Mouse (Mus musculus) frontal cortex, adult 2 months (tissue): ENCODE measurements at regions not wholly inside any gene's neighbourhood (a gene's known extent, or its start where the extent isn't known, plus 50 kb on each side); places are given as distances from the start of the nearest gene placed in this dataset.
"Not testable (repeated sequence)": the region's sequence is repeated elsewhere in the genome, so short reads cannot be mapped to it uniquely, and the experiment has no call there.

ENCODE experiments used
- DNase-seq, 2 experiments: peaks; one replicate each; pipeline ENCODE4 v3.0.0; 2022; ENCODE audit warnings: low spot score in 1 of 2; ENCODE audit errors: extremely low spot score in 1 of 2

DNA sequence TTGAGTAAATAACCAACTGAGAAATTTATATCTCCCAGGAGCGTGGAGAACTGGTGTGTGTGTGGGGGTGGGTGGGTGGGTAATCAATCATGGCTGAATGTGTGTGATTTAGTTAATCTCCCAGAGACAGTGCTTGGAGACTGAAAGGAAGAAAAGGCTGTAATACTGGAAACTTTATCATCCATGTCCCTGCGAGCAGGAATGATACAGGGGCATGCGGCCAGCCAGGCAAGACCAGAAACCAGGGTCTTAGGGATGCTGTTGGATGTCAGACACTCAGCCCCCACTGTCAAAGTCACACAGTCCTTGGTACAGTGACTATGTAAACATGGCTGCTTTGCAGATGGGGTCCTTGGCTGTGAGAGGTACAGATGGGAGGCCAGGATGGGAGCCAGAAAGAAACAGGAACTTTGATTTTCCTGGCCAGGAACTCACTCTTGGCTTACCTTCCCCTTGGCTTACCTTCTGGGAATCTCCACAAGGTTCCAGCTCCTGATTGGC lies 244.3 kb upstream of the Dpp6 start:
- DNase-seq: no peak

DNA sequence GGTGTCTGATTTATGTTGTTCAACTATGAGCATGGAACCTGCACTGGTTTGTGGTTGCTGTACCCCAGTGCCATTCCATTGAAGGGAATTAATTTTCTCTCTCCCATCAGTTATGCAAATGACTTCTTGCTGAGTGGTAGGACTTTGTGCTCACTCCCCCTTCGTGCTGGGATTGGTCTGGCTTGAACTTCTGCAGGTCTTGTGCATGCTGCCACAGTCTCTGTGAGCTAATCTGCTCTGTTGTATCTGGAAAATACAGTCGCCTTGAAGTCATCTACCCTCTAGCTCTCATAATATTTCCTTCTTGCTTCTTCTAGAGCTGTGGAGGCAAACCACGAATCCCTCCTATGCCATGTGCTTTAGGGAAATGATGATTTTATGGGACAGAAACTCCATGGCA lies 243.6 kb upstream of the Dpp6 start:
- no peak for DNase-seq

DNA sequence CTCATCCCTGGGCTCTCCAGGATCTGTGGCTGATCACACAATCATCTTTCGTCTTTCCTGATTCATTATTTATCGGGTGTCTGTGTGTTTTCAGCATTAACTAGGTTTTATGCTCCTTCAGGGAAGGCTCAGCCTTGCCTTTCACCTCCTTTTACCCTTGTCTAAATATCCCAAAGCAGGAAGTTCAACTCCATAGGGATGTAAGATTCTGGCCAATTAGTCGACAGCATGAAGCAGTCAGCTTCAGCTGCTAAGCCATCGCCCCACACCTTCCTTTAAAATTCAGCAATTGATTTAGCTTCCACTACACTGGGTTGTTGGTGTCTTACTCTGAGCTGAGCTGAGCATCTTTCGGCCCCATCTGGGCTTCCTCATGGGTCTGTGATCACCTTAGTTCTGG lies 230.9 kb upstream of the Dpp6 start:
- DNase-seq: no peak

DNA sequence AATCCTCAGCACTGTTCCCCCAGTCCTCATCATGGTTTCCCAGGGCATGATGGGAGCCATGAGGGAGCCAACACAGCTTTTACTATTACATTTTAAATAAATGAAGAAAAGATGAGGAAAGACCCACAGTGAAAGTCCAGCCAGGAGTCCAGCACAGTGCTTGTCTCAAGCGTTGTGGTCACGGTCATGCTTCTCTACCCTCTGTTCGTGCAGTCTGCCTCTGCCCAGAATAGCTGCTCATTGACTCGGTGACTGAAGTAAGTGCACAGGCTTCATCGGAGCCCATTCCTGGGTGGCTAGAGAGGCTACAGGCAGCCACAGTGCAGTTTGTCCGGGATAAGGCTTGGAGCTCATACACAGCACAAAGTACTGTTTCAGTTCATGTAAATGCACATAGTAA lies 226.1 kb upstream of the Dpp6 start:
- no peak for DNase-seq

DNA sequence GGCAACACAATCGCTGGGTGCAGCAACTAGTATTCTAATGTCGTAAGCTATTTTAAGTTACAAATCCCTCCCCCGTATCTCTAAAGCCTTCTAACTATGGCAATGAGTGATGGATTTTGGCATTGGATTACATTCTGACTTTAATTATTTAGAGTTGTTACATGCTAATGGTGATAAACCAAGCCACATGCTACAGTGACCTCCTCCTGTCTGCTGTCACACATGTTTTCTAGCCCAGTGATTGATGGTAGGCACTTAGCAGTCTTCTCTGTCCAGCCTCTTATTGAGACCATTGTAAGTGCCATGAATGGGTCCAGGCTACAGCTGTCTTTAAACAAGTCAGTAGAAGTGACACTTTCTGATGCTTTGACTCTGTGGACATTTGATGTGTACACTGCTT lies 224.7 kb upstream of the Dpp6 start:
- DNase-seq: no peak

DNA sequence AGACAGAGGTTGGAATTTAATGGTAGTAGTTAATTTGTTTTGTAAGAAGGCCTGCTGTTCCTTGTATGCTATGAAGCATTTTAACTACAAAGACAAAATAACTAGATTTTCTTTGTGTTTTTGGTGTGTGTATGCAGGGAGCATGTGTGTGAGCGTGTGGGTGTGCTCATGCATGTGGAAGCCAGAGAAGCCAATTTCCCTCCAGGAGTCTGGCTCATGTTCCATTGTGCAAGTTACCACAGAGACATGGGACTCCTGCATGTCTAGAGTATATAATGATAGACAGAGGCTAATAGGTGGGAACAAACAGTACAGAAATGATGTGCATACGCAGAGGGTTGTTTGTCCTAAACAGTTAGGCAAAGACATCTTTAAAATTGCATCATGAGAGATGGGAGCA lies 219.0 kb upstream of the Dpp6 start:
- DNase-seq: no peak

DNA sequence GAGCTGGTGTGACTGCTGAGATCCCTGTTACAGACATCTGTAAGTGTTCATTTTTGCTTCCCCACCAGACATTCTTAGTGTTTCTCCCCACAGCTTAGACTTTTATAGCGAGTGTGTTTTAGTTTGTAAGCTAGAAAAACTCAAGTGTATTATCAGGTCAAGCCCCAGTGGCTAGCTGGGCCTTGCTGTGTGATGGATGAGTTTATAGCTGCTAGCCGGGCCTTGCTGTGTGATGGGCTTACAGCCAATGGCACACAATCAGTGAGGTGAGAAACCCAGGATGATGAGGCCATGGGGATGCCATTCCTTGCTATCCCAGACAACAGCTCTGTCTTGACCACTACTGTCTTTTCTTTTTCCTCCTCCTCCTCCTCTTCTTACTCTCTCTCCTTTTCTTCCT lies 197.7 kb upstream of the Dpp6 start:
- DNase-seq: no peak

DNA sequence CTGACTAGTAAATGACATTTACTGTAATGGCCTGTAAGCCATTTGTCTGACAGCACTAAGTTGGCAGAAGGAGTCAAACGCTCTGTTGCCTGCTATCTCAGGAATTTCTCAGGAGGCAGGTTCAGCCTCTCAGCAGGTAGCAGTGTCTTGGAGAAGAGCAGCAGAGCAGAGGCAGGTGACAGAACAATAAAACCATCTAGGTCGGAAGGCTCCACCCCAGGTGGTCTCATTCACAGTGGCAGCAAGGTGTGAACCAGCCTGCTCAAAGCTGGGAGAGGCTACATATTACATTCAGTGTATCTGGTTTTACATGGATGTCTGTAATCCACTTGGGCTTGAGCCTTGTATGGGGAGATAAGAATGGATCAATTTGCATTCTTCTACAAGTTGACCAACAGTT lies 194.9 kb upstream of the Dpp6 start:
- DNase-seq: no peak

DNA sequence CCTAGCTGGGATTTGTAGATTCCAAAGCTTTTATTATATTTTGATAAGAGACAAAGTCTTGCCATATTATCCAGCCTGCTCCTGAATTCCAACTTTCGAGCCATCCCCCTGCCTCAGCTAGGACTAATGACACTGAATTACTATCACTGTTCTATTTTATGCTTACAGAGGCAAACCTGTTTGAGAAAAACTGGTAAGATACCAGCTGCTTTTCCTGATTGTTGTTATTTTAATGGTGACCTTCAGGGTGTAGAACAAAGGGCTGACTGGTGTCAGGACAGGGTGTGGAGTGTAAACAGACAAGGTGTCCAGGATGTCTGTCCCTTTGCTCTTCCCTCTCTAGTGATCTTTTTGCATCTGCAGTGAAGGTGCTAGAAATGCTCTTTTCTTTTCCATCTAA lies 145.5 kb upstream of the Dpp6 start:
- no peak for DNase-seq

DNA sequence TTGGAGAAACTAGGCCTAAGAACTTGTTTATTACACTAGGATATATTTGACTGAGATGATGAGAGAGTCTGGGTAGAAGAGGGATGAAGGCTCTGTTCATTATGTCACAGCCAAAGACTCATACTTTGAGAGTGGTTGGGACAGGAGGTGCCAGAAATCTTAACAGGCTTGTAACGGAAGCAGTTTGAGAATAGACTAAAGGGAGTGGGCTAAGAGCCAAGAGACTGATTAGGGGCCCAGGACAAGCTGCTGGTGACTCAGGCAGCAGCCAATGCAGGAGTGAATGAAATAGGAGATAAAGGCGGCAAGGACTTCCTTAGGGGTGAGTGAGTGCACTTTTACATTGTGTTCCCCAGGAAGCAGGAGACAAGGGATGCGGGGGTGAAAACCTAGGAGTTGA lies 127.2 kb upstream of the Dpp6 start:
- DNase-seq: no peak

DNA sequence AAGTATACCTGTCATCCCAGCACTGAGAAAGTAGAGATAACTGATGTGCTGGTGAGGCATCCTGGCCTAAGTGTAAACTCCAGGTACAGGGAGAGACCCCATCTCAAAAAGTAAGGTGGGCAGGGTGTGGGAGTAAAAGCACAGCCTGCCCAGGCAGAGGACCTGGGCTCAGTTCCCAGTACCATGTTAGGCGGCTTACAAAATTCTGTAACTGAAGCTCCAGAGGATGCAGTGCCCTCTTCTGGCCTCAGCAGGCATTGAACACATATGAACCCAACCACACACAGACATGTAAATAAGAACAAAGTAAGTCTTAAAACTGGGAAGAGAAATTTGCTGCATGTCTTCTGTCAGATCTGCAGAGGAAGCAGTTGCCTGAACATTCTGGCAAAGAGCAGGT lies 125.9 kb upstream of the Dpp6 start:
- no peak for DNase-seq

DNA sequence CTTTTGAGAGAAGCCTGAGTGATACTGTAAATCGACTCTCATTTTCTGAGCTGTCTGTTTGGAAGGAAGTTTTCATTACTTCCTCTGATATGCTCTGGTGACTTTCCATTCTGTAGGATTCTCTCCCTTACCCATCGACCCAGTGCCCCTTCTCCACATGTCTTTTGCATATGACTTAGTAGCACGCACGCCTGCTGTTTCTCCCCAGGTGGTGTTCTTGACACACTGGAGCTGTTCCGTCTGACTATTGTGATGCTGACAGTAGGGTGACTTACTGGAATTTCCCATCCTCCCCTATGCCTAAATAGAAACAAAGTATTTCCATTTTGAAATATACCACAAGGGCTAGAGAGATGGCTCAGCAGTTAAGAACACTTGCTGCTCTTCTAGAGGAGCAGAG lies 125.0 kb upstream of the Dpp6 start:
- no peak for DNase-seq

DNA sequence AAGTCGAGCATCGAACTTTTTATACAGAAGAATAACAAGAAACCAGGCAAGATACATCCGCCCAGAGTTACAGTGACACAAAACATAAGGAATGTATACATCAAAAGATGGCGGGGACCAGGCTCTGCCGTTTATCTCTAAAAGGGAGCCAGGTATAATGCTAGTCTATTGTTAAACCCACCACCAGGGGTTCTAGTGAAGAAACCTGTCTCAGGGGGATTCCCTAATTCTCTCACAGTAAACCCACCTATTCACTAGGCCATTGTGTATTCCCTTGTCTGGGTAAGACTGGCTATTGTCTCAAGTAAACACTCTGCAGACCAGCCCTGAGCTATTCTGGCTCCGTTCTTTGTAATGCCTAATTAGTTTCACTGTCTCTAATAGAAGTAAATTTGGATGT lies 113.4 kb upstream of the Dpp6 start:
- not testable (repeated sequence) for DNase-seq

DNA sequence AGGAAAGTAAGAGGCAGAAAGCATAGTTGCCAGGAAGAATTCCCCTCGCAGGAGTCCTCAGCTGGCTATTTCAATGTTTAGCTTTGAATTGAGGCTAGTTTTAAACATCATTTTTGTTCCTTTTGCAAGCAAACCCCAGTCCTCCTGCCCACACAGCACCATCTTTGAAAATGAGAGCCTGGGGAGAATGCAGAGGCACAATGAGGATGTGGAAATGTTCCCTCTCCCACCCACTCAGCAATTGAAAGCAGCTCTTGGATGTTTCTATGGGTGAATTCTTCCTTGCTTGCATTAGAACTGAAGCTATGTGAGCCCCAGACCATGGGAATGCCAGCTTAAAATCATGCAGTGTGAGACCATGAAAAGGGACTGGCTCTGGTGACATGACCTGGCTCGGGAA lies 109.3 kb upstream of the Dpp6 start:
- DNase-seq: peak; percentile 45 to 72

DNA sequence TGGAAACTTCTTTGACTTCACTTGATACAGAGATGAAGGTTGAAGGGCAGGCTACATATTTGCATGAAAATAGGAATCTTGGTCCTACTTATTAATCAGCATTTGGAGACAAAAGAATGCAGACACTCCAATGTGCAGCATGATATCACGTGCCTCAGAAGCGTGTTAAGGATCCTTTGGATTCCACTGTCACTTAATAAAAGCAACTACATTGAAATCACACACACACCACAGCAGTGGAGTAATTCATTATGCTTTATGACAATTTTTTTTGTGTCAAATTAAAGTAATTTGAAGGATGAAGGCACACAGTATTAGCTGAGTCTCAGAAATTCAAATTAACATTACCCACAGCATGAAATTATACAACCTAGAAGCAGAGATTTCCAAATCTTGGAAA lies 92.5 kb upstream of the Dpp6 start:
- DNase-seq: no peak

DNA sequence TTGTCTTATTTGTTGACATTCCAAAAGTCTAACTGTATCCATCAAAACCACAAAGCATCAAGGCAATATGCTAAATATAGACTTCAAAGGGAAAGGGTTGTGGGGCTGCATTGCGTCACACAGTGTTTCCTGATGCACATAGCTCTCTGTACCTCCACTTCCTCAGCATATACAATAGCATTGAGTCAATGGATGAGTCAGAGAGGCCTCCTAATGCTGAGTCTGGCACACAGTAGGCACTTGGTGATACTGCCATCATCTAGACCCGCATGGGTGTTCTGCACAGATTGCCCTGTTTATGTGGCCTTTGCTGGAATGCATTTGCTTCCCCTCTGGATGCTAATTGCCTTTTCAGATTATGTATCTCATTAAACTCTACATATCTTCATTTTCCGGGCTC lies 91.0 kb upstream of the Dpp6 start:
- DNase-seq: no peak

DNA sequence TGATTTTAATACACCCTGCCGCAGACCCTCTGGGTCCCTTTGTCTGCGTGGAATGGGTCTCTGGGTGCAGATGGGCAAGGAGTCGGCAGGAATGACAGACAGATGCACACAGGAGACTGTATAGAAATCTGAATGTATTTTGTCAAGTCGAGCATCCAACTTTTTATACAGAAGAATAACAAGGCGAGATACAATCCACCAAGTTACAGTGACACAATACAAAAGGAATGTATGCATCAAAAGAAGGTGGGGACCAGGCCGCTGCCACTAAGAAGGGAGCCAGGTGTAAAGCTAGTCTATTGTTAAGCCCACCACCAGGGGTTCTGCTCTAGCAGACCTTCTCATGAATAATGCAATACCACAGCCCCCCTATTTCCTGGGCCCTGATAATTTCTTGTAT lies 65.8 kb upstream of the Dpp6 start:
- not testable (repeated sequence) for DNase-seq

DNA sequence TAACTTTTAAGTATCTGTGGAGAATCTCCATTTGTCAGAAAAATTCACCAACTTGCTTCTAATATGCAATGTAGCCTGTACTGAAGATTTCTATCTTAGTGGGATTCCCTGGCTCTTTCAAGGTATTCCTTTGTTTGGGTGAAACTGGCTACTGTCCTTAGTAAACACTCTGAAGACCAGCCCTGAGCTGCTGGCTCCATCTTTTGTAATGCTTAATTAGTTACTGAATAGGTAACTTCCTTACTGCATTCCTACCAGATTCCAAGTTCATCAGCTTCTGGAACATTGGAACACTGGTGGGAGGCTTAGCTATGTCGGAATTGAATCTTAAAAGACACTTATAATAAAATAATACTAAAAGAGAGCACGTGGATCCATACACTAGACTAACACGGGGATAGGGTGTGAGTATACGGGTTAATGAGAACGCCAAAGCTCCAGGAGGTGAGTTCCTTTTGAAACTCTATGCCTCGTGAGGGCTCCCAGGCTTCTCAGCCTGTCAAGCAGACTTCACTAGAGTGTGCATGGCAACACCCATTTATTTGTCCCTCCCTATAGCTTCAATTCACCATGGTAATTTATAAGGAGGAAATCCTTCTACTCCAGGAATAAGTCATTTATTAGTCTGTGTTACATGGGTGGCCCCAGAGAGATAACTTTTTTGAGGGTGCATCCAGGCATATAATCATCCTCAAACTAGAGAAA lies 65.2 kb upstream of the Dpp6 start:
- DNase-seq: not testable (repeated sequence)

DNA sequence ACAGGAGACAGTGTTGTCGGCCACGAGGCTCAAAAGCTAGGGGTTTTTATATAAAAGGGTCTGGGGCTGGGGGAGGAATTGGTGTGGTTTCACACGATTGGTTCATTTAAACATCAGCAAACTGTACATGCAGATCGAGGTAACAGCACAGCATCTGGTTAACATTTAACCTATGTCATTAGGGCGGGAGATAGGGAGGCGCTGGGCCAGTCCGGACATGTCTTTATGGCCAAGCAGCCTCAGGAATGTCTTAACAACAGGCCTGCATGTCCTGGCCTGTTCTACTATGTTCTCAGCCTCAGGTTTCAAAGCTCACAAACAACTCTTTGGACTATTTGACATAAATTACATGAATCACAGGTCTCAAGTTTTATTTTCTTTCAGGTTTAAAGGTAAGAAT lies 62.9 kb upstream of the Dpp6 start:
- DNase-seq: not testable (repeated sequence)
